Mouse (Mus musculus): ENCODE results near the gene Ank3.

Gene Ank3

GRCm38 (mm10) chr10:69577061-69577728, 178.6 kb downstream of the Ank3 start:
- DNase-seq = no peak

- DNase-seq = no peak
Observed at GRCm38 (mm10) chr10:69577729-69578061, 179.1 kb downstream of the Ank3 start.

GRCm38 (mm10) chr10:69579585-69579984, 181.0 kb downstream of the Ank3 start:
- DNase-seq = no peak

- no peak for DNase-seq
Observed at GRCm38 (mm10) chr10:69581525-69581924, 183.0 kb downstream of the Ank3 start.

GRCm38 (mm10) chr10:69583874-69584481, 185.4 kb downstream of the Ank3 start:
- no peak for DNase-seq

- no peak for DNase-seq
Observed at GRCm38 (mm10) chr10:69584566-69584965, 186.0 kb downstream of the Ank3 start.

- DNase-seq = no peak
Observed at GRCm38 (mm10) chr10:69585271-69585670, 186.7 kb downstream of the Ank3 start.

- no peak for DNase-seq
Observed at GRCm38 (mm10) chr10:69594186-69595131, 195.9 kb downstream of the Ank3 start.

GRCm38 (mm10) chr10:69595487-69595886, 196.9 kb downstream of the Ank3 start:
- no peak for DNase-seq

GRCm38 (mm10) chr10:69601471-69601870, 202.9 kb downstream of the Ank3 start:
- no peak for DNase-seq

- DNase-seq = no peak
Observed at GRCm38 (mm10) chr10:69602711-69603110, 204.1 kb downstream of the Ank3 start.

GRCm38 (mm10) chr10:69604609-69605008, 206.0 kb downstream of the Ank3 start:
- no peak for DNase-seq

GRCm38 (mm10) chr10:69605211-69605610, 206.6 kb downstream of the Ank3 start:
- no peak for DNase-seq

- DNase-seq = no peak
Observed at GRCm38 (mm10) chr10:69607611-69608119, 209.1 kb downstream of the Ank3 start.

GRCm38 (mm10) chr10:69611314-69611713, 212.7 kb downstream of the Ank3 start:
- no peak for DNase-seq

- no peak for DNase-seq
Observed at GRCm38 (mm10) chr10:69611839-69612340, 213.3 kb downstream of the Ank3 start.

- DNase-seq = no peak
Observed at GRCm38 (mm10) chr10:69616953-69617352, 218.4 kb downstream of the Ank3 start.

- DNase-seq = no peak
Observed at GRCm38 (mm10) chr10:69617537-69618112, 219.1 kb downstream of the Ank3 start.

- no peak for DNase-seq
Observed at GRCm38 (mm10) chr10:69620692-69621382, 222.3 kb downstream of the Ank3 start.

GRCm38 (mm10) chr10:69627767-69628166, 229.2 kb downstream of the Ank3 start:
- no peak for DNase-seq

GRCm38 (mm10) chr10:69628743-69629142, 230.2 kb downstream of the Ank3 start:
- DNase-seq = no peak

GRCm38 (mm10) chr10:69630802-69631388, 232.3 kb downstream of the Ank3 start:
- no peak for DNase-seq
